Mouse (Mus musculus): ENCODE measurements around the gene Rnpep.
"Not testable (repeated sequence)": the region's sequence is repeated elsewhere in the genome, so short reads cannot be mapped to it uniquely, and the experiment has no call there.

Rnpep gene

GRCm38 (mm10) chr1:135252854-135253253 lies 31.0 kb downstream of the Rnpep start:
- Histone ChIP-seq H3K4me1 (replicated peaks; ENCODE audit: low read depth, low read length) (peaks cover 98% of the 10 kb centered on the region), H3K36me3 (ENCODE audit: insufficient read depth, low read length) (peaks cover 50% of the 10 kb centered on the region), H3K9me3 (ENCODE audit: low read length) (peaks cover 5% of the 10 kb centered on the region; the same call in 1 of the 2 replicates), H3K4me3 (replicated peaks; ENCODE audit: low read length) (no peak overlapping the region), H3K27me3 (ENCODE audit: insufficient read depth, low read length) (no peaks in the 10 kb centered on the region)
- TF ChIP-seq NANOG (IDR thresholded peaks at IDR 0.05; ENCODE audit: borderline replicate concordance, low read length) (no peak), CTCF (conservative IDR thresholded peaks at IDR 0.05; ENCODE audit: low read length) (no peak), POU5F1 (IDR thresholded peaks at IDR 0.05; ENCODE audit: borderline replicate concordance, low read length) (no peak)

GRCm38 (mm10) chr1:135251405-135251804 lies 32.5 kb downstream of the Rnpep start:
- TF ChIP-seq NANOG (IDR thresholded peaks at IDR 0.05; ENCODE audit: borderline replicate concordance, low read length) (no peak), POU5F1 (IDR thresholded peaks at IDR 0.05; ENCODE audit: borderline replicate concordance, low read length) (no peak), CTCF (conservative IDR thresholded peaks at IDR 0.05; ENCODE audit: low read length) (no peak)
- Histone ChIP-seq H3K4me1 (replicated peaks; ENCODE audit: low read depth, low read length) (peaks cover 87% of the 10 kb centered on the region), H3K9me3 (ENCODE audit: low read length) (peaks cover 5% of the 10 kb centered on the region; the same call in 1 of the 2 replicates), H3K36me3 (ENCODE audit: insufficient read depth, low read length) (peaks cover 39% of the 10 kb centered on the region), H3K4me3 (replicated peaks; ENCODE audit: low read length) (0 out of 2 replicates have a peak overlapping the region, but pooled peaks have one; percentile 32), H3K27me3 (ENCODE audit: insufficient read depth, low read length) (no peaks in the 10 kb centered on the region)

GRCm38 (mm10) chr1:135250706-135251105 lies 33.2 kb downstream of the Rnpep start:
- Histone ChIP-seq H3K4me3 (replicated peaks; ENCODE audit: low read length) (0 out of 2 replicates have a peak overlapping the region, but pooled peaks have one; percentile 32), H3K4me1 (replicated peaks; ENCODE audit: low read depth, low read length) (peaks cover 80% of the 10 kb centered on the region), H3K27me3 (ENCODE audit: insufficient read depth, low read length) (no peaks in the 10 kb centered on the region), H3K9me3 (ENCODE audit: low read length) (peaks cover 5% of the 10 kb centered on the region; the same call in 1 of the 2 replicates), H3K36me3 (ENCODE audit: insufficient read depth, low read length) (peaks cover 32% of the 10 kb centered on the region)
- no peak for TF ChIP-seq CTCF (conservative IDR thresholded peaks at IDR 0.05; ENCODE audit: low read length)
- TF ChIP-seq NANOG (IDR thresholded peaks at IDR 0.05; ENCODE audit: borderline replicate concordance, low read length) = no peak
- no peak for TF ChIP-seq POU5F1 (IDR thresholded peaks at IDR 0.05; ENCODE audit: borderline replicate concordance, low read length)

GRCm38 (mm10) chr1:135248434-135248850 lies 35.4 kb downstream of the Rnpep start:
- Histone ChIP-seq H3K9me3 (ENCODE audit: low read length) (no peaks in the 10 kb centered on the region), H3K4me1 (replicated peaks; ENCODE audit: low read depth, low read length) (peaks cover 58% of the 10 kb centered on the region), H3K27me3 (ENCODE audit: insufficient read depth, low read length) (no peaks in the 10 kb centered on the region), H3K4me3 (replicated peaks; ENCODE audit: low read length) (peak overlapping the region; percentile 73), H3K36me3 (ENCODE audit: insufficient read depth, low read length) (peaks cover 9% of the 10 kb centered on the region)
- TF ChIP-seq CTCF (conservative IDR thresholded peaks at IDR 0.05; ENCODE audit: low read length) (no peak), POU5F1 (IDR thresholded peaks at IDR 0.05; ENCODE audit: borderline replicate concordance, low read length) (no peak), NANOG (IDR thresholded peaks at IDR 0.05; ENCODE audit: borderline replicate concordance, low read length) (no peak)

GRCm38 (mm10) chr1:135244014-135244413 lies 39.9 kb downstream of the Rnpep start:
- H3K36me3 ChIP-seq (ENCODE audit: insufficient read depth, low read length) = no peaks in the 10 kb centered on the region
- TF ChIP-seq CTCF (conservative IDR thresholded peaks at IDR 0.05; ENCODE audit: low read length) = no peak
- no peak for TF ChIP-seq NANOG (IDR thresholded peaks at IDR 0.05; ENCODE audit: borderline replicate concordance, low read length)
- no peak for TF ChIP-seq POU5F1 (IDR thresholded peaks at IDR 0.05; ENCODE audit: borderline replicate concordance, low read length)

GRCm38 (mm10) chr1:135240206-135240605 lies 43.7 kb downstream of the Rnpep start:
- H3K4me3 ChIP-seq (replicated peaks; ENCODE audit: low read length); H3K36me3 ChIP-seq (ENCODE audit: insufficient read depth, low read length); H3K27me3 ChIP-seq (ENCODE audit: insufficient read depth, low read length); H3K9me3 ChIP-seq (ENCODE audit: low read length): not testable (repeated sequence)
- peaks cover 22% of the 10 kb centered on the region for H3K4me1 ChIP-seq (replicated peaks; ENCODE audit: low read depth, low read length)

More at GRCm38 (mm10) chr1:135244014-135244413, 39.9 kb downstream of the Rnpep start:
- Histone ChIP-seq H3K4me1 (replicated peaks; ENCODE audit: low read depth, low read length) (peaks cover 24% of the 10 kb centered on the region), H3K4me3 (replicated peaks; ENCODE audit: low read length) (no peak overlapping the region), H3K27me3 (ENCODE audit: insufficient read depth, low read length) (no peaks in the 10 kb centered on the region), H3K9me3 (ENCODE audit: low read length) (no peaks in the 10 kb centered on the region)

- Histone ChIP-seq H3K4me3 (replicated peaks; ENCODE audit: low read length) (peak overlapping the region; percentile 21), H3K4me1 (replicated peaks; ENCODE audit: low read depth, low read length) (peaks cover 35% of the 10 kb centered on the region), H3K27me3 (ENCODE audit: insufficient read depth, low read length) (no peaks in the 10 kb centered on the region), H3K36me3 (ENCODE audit: insufficient read depth, low read length) (no peaks in the 10 kb centered on the region), H3K9me3 (ENCODE audit: low read length) (no peaks in the 10 kb centered on the region)
- TF ChIP-seq POU5F1 (IDR thresholded peaks at IDR 0.05; ENCODE audit: borderline replicate concordance, low read length) = no peak
- TF ChIP-seq CTCF (conservative IDR thresholded peaks at IDR 0.05; ENCODE audit: low read length) = no peak
- no peak for TF ChIP-seq NANOG (IDR thresholded peaks at IDR 0.05; ENCODE audit: borderline replicate concordance, low read length)
These were observed 46.6 kb downstream of the Rnpep start for GRCm38 (mm10) chr1:135237131-135237851.

GRCm38 (mm10) chr1:135234771-135235170 lies 49.1 kb downstream of the Rnpep start:
- H3K9me3 ChIP-seq (ENCODE audit: low read length) = no peaks in the 10 kb centered on the region
- no peak for TF ChIP-seq CTCF (conservative IDR thresholded peaks at IDR 0.05; ENCODE audit: low read length)
- peaks cover 31% of the 10 kb centered on the region for H3K4me1 ChIP-seq (replicated peaks; ENCODE audit: low read depth, low read length)
- H3K36me3 ChIP-seq (ENCODE audit: insufficient read depth, low read length) = no peaks in the 10 kb centered on the region
- peak overlapping the region; percentile 60 for H3K4me3 ChIP-seq (replicated peaks; ENCODE audit: low read length)
- H3K27me3 ChIP-seq (ENCODE audit: insufficient read depth, low read length) = no peaks in the 10 kb centered on the region

- no peaks in the 10 kb centered on the region for H3K9me3 ChIP-seq (ENCODE audit: low read length)
- no peak for TF ChIP-seq NANOG (IDR thresholded peaks at IDR 0.05; ENCODE audit: borderline replicate concordance, low read length)
- TF ChIP-seq CTCF (conservative IDR thresholded peaks at IDR 0.05; ENCODE audit: low read length) = no peak
- no peak for TF ChIP-seq POU5F1 (IDR thresholded peaks at IDR 0.05; ENCODE audit: borderline replicate concordance, low read length)
- peaks cover 25% of the 10 kb centered on the region for H3K4me1 ChIP-seq (replicated peaks; ENCODE audit: low read depth, low read length)
- H3K36me3 ChIP-seq (ENCODE audit: insufficient read depth, low read length) = no peaks in the 10 kb centered on the region
- no peaks in the 10 kb centered on the region for H3K27me3 ChIP-seq (ENCODE audit: insufficient read depth, low read length)
- no peak overlapping the region for H3K4me3 ChIP-seq (replicated peaks; ENCODE audit: low read length)
These were observed 49.9 kb downstream of the Rnpep start for GRCm38 (mm10) chr1:135233961-135234360.

GRCm38 (mm10) chr1:135231878-135232277 lies 52.0 kb downstream of the Rnpep start:
- H3K9me3 ChIP-seq (ENCODE audit: low read length); H3K4me3 ChIP-seq (replicated peaks; ENCODE audit: low read length); H3K36me3 ChIP-seq (ENCODE audit: insufficient read depth, low read length); H3K27me3 ChIP-seq (ENCODE audit: insufficient read depth, low read length): not testable (repeated sequence)
- peaks cover 19% of the 10 kb centered on the region for H3K4me1 ChIP-seq (replicated peaks; ENCODE audit: low read depth, low read length)
